ENCODE assay signal across 11 mouse cellular contexts in the genomic region with DNA sequence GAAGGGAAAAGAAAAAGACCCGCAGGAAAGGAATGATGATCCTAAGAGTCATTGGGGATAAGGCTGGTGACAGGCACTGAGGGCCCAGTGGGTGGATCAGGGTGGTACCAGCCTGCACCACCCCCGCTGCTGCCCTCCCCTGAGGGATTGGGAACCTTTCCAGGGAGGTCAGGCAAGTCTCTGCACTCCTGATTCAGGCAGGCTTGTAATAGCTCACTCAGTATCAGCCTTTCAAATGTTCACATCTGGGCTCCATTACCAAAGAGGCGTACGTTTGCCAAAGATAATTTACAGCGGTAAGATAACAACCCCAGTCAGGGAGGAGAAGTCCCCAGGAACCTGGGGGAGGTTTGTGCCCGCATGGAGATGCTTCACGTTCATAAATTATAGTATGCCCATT.
DNase-seq lines count a peak whose midpoint lies in the region; ATAC-seq lines count a peak whose summit lies in the region.
"Had no signal": no experiment of that assay in that cellular context is flagged by ENCODE, and none has a peak within 500 bp of the region (broad histone marks: within the 10 kb centered on the region; RNA-seq: fewer than 3 reads in every experiment).

No protein-coding gene starts in this region.

- peak; percentile 26 for DNase-seq in limb, embryonic 11.5 days (ENCODE audit: low spot score)
- no peak for DNase-seq in limb, embryonic 10.5 days (ENCODE audit: low spot score)
- DNase-seq in embryo, embryonic 11 days = peak; percentile 64
- DNase-seq in right cerebral cortex, postnatal 36 days (ENCODE audit: low spot score in 2 of 2) = no peak
- no peak for DNase-seq in kidney, adult 8-10 months
- DNase-seq: cerebellum, adult 11 months; kidney, postnatal 36 days; thymus, postnatal 25 days had no signal

- no peaks in the 10 kb centered on the region for H3K4me1 ChIP-seq in limb, embryonic 11.5 days (ENCODE audit: control insufficient read depth, insufficient read depth, low read length)
- peaks cover 41% of the 10 kb centered on the region for H3K4me1 ChIP-seq in limb, embryonic 10.5 days
- H3K4me1 ChIP-seq in heart, embryonic 15.5 days (replicated peaks) = peaks cover 30% of the 10 kb centered on the region
- no peaks in the 10 kb centered on the region for H3K4me1 ChIP-seq in stomach, embryonic 14.5 days (ENCODE audit: control insufficient read depth, insufficient read depth, low read length)

- no peaks in the 10 kb centered on the region for H3K36me3 ChIP-seq in limb, embryonic 11.5 days (ENCODE audit: control insufficient read depth, insufficient read depth, low read length)
- H3K36me3 ChIP-seq in limb, embryonic 10.5 days = no peaks in the 10 kb centered on the region
- H3K36me3 ChIP-seq in heart, embryonic 15.5 days = no peaks in the 10 kb centered on the region
- no peaks in the 10 kb centered on the region for H3K36me3 ChIP-seq in stomach, embryonic 14.5 days (ENCODE audit: control insufficient read depth, insufficient read depth, low read length)

- WGBS in limb, embryonic 11.5 days = 11% methylated on average over 7 of the region's 7 CpGs
- 11% methylated on average over 7 of the region's 7 CpGs for WGBS in limb, embryonic 10.5 days
- WGBS in heart, embryonic 15.5 days = 14% methylated on average over 7 of the region's 7 CpGs
- WGBS in stomach, embryonic 14.5 days = 22% methylated on average over 7 of the region's 7 CpGs

- H3K4me2 ChIP-seq in limb, embryonic 11.5 days (ENCODE audit: low read depth, severe bottlenecking) = no peak overlapping the region
- H3K4me2 ChIP-seq in heart, embryonic 15.5 days = no peak overlapping the region
- no peak overlapping the region for H3K4me2 ChIP-seq in stomach, embryonic 14.5 days (replicated peaks; ENCODE audit: low read depth, low read length)

- no peak overlapping the region for H3K4me3 ChIP-seq in limb, embryonic 11.5 days (ENCODE audit: low read depth, low read length)
- H3K4me3 ChIP-seq in limb, embryonic 10.5 days = no peak overlapping the region
- H3K4me3 ChIP-seq in heart, embryonic 15.5 days = no peak overlapping the region
- H3K4me3 ChIP-seq in stomach, embryonic 14.5 days (ENCODE audit: low read depth, low read length) = no peak overlapping the region

- no peaks in the 10 kb centered on the region for H3K9me3 ChIP-seq in limb, embryonic 11.5 days (ENCODE audit: control insufficient read depth, low read length)
- H3K9me3 ChIP-seq in limb, embryonic 10.5 days (replicated peaks) = no peaks in the 10 kb centered on the region
- no peaks in the 10 kb centered on the region for H3K9me3 ChIP-seq in heart, embryonic 15.5 days (replicated peaks)
- H3K9me3 ChIP-seq in stomach, embryonic 14.5 days (ENCODE audit: control insufficient read depth, low read depth, low read length) = no peaks in the 10 kb centered on the region

- no peaks in the 10 kb centered on the region for H3K27me3 ChIP-seq in limb, embryonic 11.5 days (ENCODE audit: control insufficient read depth, insufficient read depth, low read length)
- H3K27me3 ChIP-seq in limb, embryonic 10.5 days (ENCODE audit: low read depth, poor library complexity, severe bottlenecking) = no peaks in the 10 kb centered on the region
- peaks cover 7% of the 10 kb centered on the region; the same call in 1 of the 2 replicates for H3K27me3 ChIP-seq in heart, embryonic 15.5 days
- no peaks in the 10 kb centered on the region for H3K27me3 ChIP-seq in stomach, embryonic 14.5 days (ENCODE audit: control insufficient read depth, insufficient read depth, low read length)

- no peak for ATAC-seq in limb, embryonic 11.5 days (ENCODE audit: insufficient number of reproducible peaks, low FRiP score, low TSS enrichment, low read depth)
- ATAC-seq in heart, embryonic 15.5 days (replicated peaks; ENCODE audit: insufficient number of reproducible peaks, insufficient read depth, low FRiP score, low read depth) = peak; percentile 70
- 0 out of 2 replicates have a peak, but pooled peaks have one; percentile 46 for ATAC-seq in stomach, embryonic 14.5 days (ENCODE audit: insufficient number of reproducible peaks, insufficient read depth, low FRiP score, low read depth)
- ATAC-seq: lung, postnatal 0 days had no signal

- H3K27ac ChIP-seq in limb, embryonic 11.5 days (replicated peaks; ENCODE audit: low read depth, low read length) = no peak overlapping the region
- H3K27ac ChIP-seq in limb, embryonic 10.5 days = no peak overlapping the region
- H3K27ac ChIP-seq in heart, embryonic 15.5 days = peak overlapping the region; percentile 45
- H3K27ac ChIP-seq in stomach, embryonic 14.5 days (ENCODE audit: low read length) = peak overlapping the region; percentile 33; the same call in 1 of the 2 replicates

- H3K9ac ChIP-seq in limb, embryonic 11.5 days (ENCODE audit: low read length) = no peak overlapping the region
- H3K9ac ChIP-seq in heart, embryonic 15.5 days = no peak overlapping the region
- H3K9ac ChIP-seq in stomach, embryonic 14.5 days (replicated peaks; ENCODE audit: low read depth, low read length) = no peak overlapping the region

Comparison
In these comparisons a context has a peak if more than half of its experiments do, and no peak if none do; other contexts are left out.
1. DNase-seq: peak in limb, embryonic 11.5 days (single experiment) and embryo, embryonic 11 days (single experiment); none in limb, embryonic 10.5 days (single experiment), right cerebral cortex, postnatal 36 days (0 of 2) and kidney, adult 8-10 months (0 of 2).
2. H3K27ac ChIP-seq: peak in heart, embryonic 15.5 days (single experiment) and stomach, embryonic 14.5 days (single experiment); none in limb, embryonic 11.5 days (single experiment) and limb, embryonic 10.5 days (single experiment).